Mouse (Mus musculus) stomach, embryonic 16.5 days (tissue): ENCODE results near the gene Rala. TPM values are rescaled to one million over a fixed set of nuclear protein-coding genes. Genes with fewer than 3 reads are reported as not detected.

ENCODE experiments used
- ATAC-seq: fragments of 200-750 bp; cut with Nextera tagmentation; 2 replicates; pipeline ENCODE4 v1.8.0; 2017; ENCODE audit warnings: moderate number of reproducible peaks, moderate TSS enrichment; ENCODE audit not compliant: insufficient read depth, low FRiP score
- H3K27ac ChIP-seq: fragments of 300-500 bp; sonication (generic); 2 replicates; pipeline ENCODE4 v1.5.1; 2014; ENCODE audit warnings: low read length
- H3K27me3 ChIP-seq: fragments of 300-500 bp; sonication (generic); 2 replicates; pipeline ENCODE4 v1.6.1; 2014; ENCODE audit warnings: low read length, control low read depth, mixed read lengths; ENCODE audit not compliant: control insufficient read depth, insufficient read depth
- H3K36me3 ChIP-seq: fragments of 300-500 bp; sonication (generic); 2 replicates; pipeline ENCODE4 v1.6.1; 2014; ENCODE audit warnings: low read length; ENCODE audit not compliant: control insufficient read depth, insufficient read depth
- H3K4me1 ChIP-seq: fragments of 300-500 bp; sonication (generic); 2 replicates; pipeline ENCODE4 v1.6.1; 2014; ENCODE audit warnings: low read length, control low read depth, mixed read lengths; ENCODE audit not compliant: control insufficient read depth, insufficient read depth
- H3K4me2 ChIP-seq: fragments of 300-500 bp; sonication (generic); 2 replicates; pipeline ENCODE4 v1.6.1; 2014; ENCODE audit warnings: low read depth, low read length, mixed read lengths
- H3K4me3 ChIP-seq: fragments of 300-500 bp; sonication (generic); replicated peaks from 2 replicates; pipeline ENCODE4 v1.5.1; 2014; ENCODE audit warnings: mild to moderate bottlenecking, low read length
- H3K9ac ChIP-seq: fragments of 300-500 bp; sonication (generic); 2 replicates; pipeline ENCODE4 v1.6.1; 2014; ENCODE audit warnings: low read length
- H3K9me3 ChIP-seq: fragments of 300-500 bp; sonication (generic); replicated peaks from 2 replicates; pipeline ENCODE4 v1.6.1; 2016; ENCODE audit warnings: low read length, control low read depth; ENCODE audit not compliant: control insufficient read depth
- WGBS: fragments of 180-500 bp; shearing (Covaris S2); extraction: QIAGEN DNeasy Blood & Tissue Kit; methylation state at CpG from one replicate; pipeline ENCODE4 v1.1.7; 2014; 5-methylcytosine and 5-hydroxymethylcytosine counted together
- polyA plus RNA-seq: library from polyadenylated mRNA; unstranded; fragments of >200 nt; fragmentation: Nextera tagmentation; extraction: Ambion mirVana; gene quantifications from 2 replicates; pipeline ENCODE4 v1.2.1, GENCODE M21; 2015

Rala gene
- polyA plus RNA-seq, result 89.4 and 90.3 TPM in 2 replicates

GRCm38 (mm10) chr13:17944078-17944917, at the start of gene Rala:
Gene Rala, minus strand, starts transcription at chr13:17944239.
- Histone ChIP-seq H3K4me1 (peaks cover 16% of the 10 kb centered on the region), H3K9me3 (no peaks in the 10 kb centered on the region), H3K27me3 (no peaks in the 10 kb centered on the region), H3K4me3 (peak within 1 kb of the TSS; percentile 91), H3K4me2 (peak within 1 kb of the TSS; percentile 70), H3K36me3 (no peaks in the 10 kb centered on the region), H3K9ac (peak within 1 kb of the TSS; percentile 95), H3K27ac (peak within 1 kb of the TSS; percentile 94)
- ATAC-seq, result peak; percentile 99
- WGBS, result 6% methylated on average over 65 of the region's 69 CpGs

- ATAC-seq, result 0 out of 2 replicates have a peak, but pooled peaks have one; percentile 7
- H3K4me2 ChIP-seq, result peak overlapping the region; percentile 80
- no peaks in the 10 kb centered on the region for H3K27me3 ChIP-seq
- H3K4me1 ChIP-seq, result peaks cover 2% of the 10 kb centered on the region; the same call in 1 of the 2 replicates
- WGBS, result 34% methylated on average over 7 of the region's 7 CpGs
- no peaks in the 10 kb centered on the region for H3K36me3 ChIP-seq
- H3K27ac ChIP-seq, result peak overlapping the region; percentile 89
- H3K9ac ChIP-seq, result peak overlapping the region; percentile 89
- H3K4me3 ChIP-seq, result peak overlapping the region; percentile 95
- no peaks in the 10 kb centered on the region for H3K9me3 ChIP-seq
These were observed 49.4 kb upstream of the Rala start for GRCm38 (mm10) chr13:17993515-17993847.

GRCm38 (mm10) chr13:17992697-17993514, 48.9 kb upstream of the Rala start, which contains the start of gene Yae1d1:
Gene Yae1d1, minus strand, starts transcription at chr13:17993349.
- Histone ChIP-seq H3K36me3 (no peaks in the 10 kb centered on the region), H3K27me3 (no peaks in the 10 kb centered on the region), H3K9ac (peak within 1 kb of the TSS; percentile 89), H3K4me2 (peak within 1 kb of the TSS; percentile 80), H3K27ac (peak within 1 kb of the TSS; percentile 89), H3K9me3 (no peaks in the 10 kb centered on the region), H3K4me3 (peak within 1 kb of the TSS; percentile 95), H3K4me1 (peaks cover 2% of the 10 kb centered on the region; the same call in 1 of the 2 replicates)
- WGBS, result under 1% methylated on average over 54 of the region's 54 CpGs
- ATAC-seq, result peak; percentile 98

GRCm38 (mm10) chr13:17992009-17992408, 48.0 kb upstream of the Rala start:
- H3K4me2 ChIP-seq, result peak overlapping the region; percentile 80
- H3K27ac ChIP-seq, result no peak overlapping the region
- no peak overlapping the region for H3K9ac ChIP-seq

GRCm38 (mm10) chr13:17983194-17983593, 39.2 kb upstream of the Rala start:
- H3K36me3 ChIP-seq, result peaks cover 13% of the 10 kb centered on the region; the same call in 1 of the 2 replicates
- 48% methylated on average over 4 of the region's 4 CpGs for WGBS
- ATAC-seq, result no peak

More at GRCm38 (mm10) chr13:17992009-17992408, 48.0 kb upstream of the Rala start:
- peaks cover 2% of the 10 kb centered on the region; the same call in 1 of the 2 replicates for H3K4me1 ChIP-seq
- no peaks in the 10 kb centered on the region for H3K27me3 ChIP-seq
- no peak overlapping the region for H3K4me3 ChIP-seq
- H3K9me3 ChIP-seq, result no peaks in the 10 kb centered on the region
- 72% methylated on average over 4 of the region's 4 CpGs for WGBS
- ATAC-seq, result no peak
- H3K36me3 ChIP-seq, result peaks cover 4% of the 10 kb centered on the region; the same call in 1 of the 2 replicates

GRCm38 (mm10) chr13:17982634-17983033, 38.6 kb upstream of the Rala start:
- no peaks in the 10 kb centered on the region for H3K9me3 ChIP-seq
- H3K27ac ChIP-seq, result no peak overlapping the region
- H3K4me3 ChIP-seq, result no peak overlapping the region
- H3K4me1 ChIP-seq, result no peaks in the 10 kb centered on the region
- ATAC-seq, result no peak
- WGBS, result 80% methylated on average over 5 of the region's 5 CpGs
- H3K4me2 ChIP-seq, result no peak overlapping the region
- H3K27me3 ChIP-seq, result no peaks in the 10 kb centered on the region
- no peak overlapping the region for H3K9ac ChIP-seq
- H3K36me3 ChIP-seq, result peaks cover 11% of the 10 kb centered on the region; the same call in 1 of the 2 replicates

More at GRCm38 (mm10) chr13:17983194-17983593, 39.2 kb upstream of the Rala start:
- Histone ChIP-seq H3K27ac (no peak overlapping the region), H3K27me3 (no peaks in the 10 kb centered on the region), H3K9me3 (no peaks in the 10 kb centered on the region), H3K4me2 (no peak overlapping the region), H3K4me1 (no peaks in the 10 kb centered on the region), H3K4me3 (no peak overlapping the region), H3K9ac (no peak overlapping the region)

GRCm38 (mm10) chr13:17976854-17977739, 33.1 kb upstream of the Rala start:
- Histone ChIP-seq H3K9me3 (no peaks in the 10 kb centered on the region), H3K4me2 (no peak overlapping the region), H3K4me3 (no peak overlapping the region), H3K36me3 (no peaks in the 10 kb centered on the region), H3K27me3 (no peaks in the 10 kb centered on the region), H3K9ac (no peak overlapping the region), H3K4me1 (no peaks in the 10 kb centered on the region), H3K27ac (no peak overlapping the region)
- ATAC-seq, result no peak
- 69% methylated on average over 8 of the region's 8 CpGs for WGBS

GRCm38 (mm10) chr13:17975891-17976290, 31.9 kb upstream of the Rala start:
- Histone ChIP-seq H3K9me3 (no peaks in the 10 kb centered on the region), H3K4me3 (no peak overlapping the region), H3K4me2 (no peak overlapping the region), H3K9ac (no peak overlapping the region), H3K4me1 (no peaks in the 10 kb centered on the region), H3K36me3 (no peaks in the 10 kb centered on the region), H3K27ac (no peak overlapping the region), H3K27me3 (no peaks in the 10 kb centered on the region)
- WGBS, result 34% methylated on average over 2 of the region's 2 CpGs
- ATAC-seq, result peak; percentile 86; the same call in 1 of the 2 replicates
